Mouse (Mus musculus): ENCODE measurements around the gene S100z. TPM values are rescaled to one million over a fixed set of nuclear protein-coding genes. Genes with fewer than 3 reads are reported as not detected.
A peak's percentile ranks its signal among the peaks of the same experiment; 100 is the strongest.

S100z gene
- polyA plus RNA-seq, 1 experiment from 2014 or later = not detected

GRCm38 (mm10) chr13:95442901-95443300, 35.6 kb downstream of the S100z start:
- Histone ChIP-seq H3K4me2 (ENCODE audit: low read length) (peak overlapping the region; percentile 91), H3K9ac (ENCODE audit: low read length) (no peak overlapping the region), H3K4me1 (ENCODE audit: control insufficient read depth, insufficient read depth, low read length) (peaks cover 9% of the 10 kb centered on the region; the same call in 1 of the 2 replicates), H3K9me3 (replicated peaks; ENCODE audit: control insufficient read depth, low read length) (no peaks in the 10 kb centered on the region), H3K4me3 (ENCODE audit: low read depth, low read length) (no peak overlapping the region), H3K27ac (ENCODE audit: low read depth, low read length) (no peak overlapping the region), H3K36me3 (ENCODE audit: control insufficient read depth, insufficient read depth, low read length) (no peaks in the 10 kb centered on the region), H3K27me3 (replicated peaks; ENCODE audit: control insufficient read depth, insufficient read depth, low read length) (peaks cover 5% of the 10 kb centered on the region; the same call in 1 of the 2 replicates)
- 0 out of 2 replicates have a peak, but pooled peaks have one; percentile 18 for ATAC-seq
- no peak for DNase-seq (ENCODE audit: low spot score)
- 6% methylated on average over 4 of the region's 4 CpGs for WGBS

DNA sequence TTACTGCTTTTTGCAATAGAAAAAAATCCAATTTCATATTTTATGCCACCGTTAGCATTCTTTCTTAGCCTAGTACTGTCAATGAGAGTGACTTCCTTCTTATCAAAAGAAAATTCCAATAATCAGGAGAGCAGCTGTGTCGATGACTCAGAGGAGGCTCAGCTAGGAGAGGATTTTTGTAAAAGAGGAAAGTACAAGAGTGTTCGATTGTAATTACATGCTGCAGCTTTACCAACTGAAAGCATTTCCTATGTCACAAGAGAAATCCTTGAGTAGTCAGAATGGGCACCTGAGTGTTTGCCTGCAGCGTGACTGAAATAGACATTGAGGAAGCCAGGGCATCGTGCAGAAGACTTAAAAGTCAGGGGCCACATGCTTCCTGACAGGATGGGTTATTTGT, 39.0 kb downstream of the S100z start:
- no peaks in the 10 kb centered on the region for H3K9me3 ChIP-seq (replicated peaks; ENCODE audit: control insufficient read depth, low read length)
- H3K36me3 ChIP-seq (ENCODE audit: control insufficient read depth, insufficient read depth, low read length) = no peaks in the 10 kb centered on the region
- ATAC-seq (no peak), DNase-seq (ENCODE audit: low spot score) (no peak)
- no peak overlapping the region for H3K4me3 ChIP-seq (ENCODE audit: low read depth, low read length)
- H3K27me3 ChIP-seq (replicated peaks; ENCODE audit: control insufficient read depth, insufficient read depth, low read length) = peaks cover under 1% of the 10 kb centered on the region; the same call in 1 of the 2 replicates
- no peak overlapping the region for H3K27ac ChIP-seq (ENCODE audit: low read depth, low read length)
- no peak overlapping the region for H3K4me2 ChIP-seq (ENCODE audit: low read length)
- H3K4me1 ChIP-seq (ENCODE audit: control insufficient read depth, insufficient read depth, low read length) = peaks cover 9% of the 10 kb centered on the region; the same call in 1 of the 2 replicates
- WGBS = 82% methylated on average over 5 of the region's 5 CpGs
- H3K9ac ChIP-seq (ENCODE audit: low read length) = no peak overlapping the region

- Histone ChIP-seq H3K9me3 (replicated peaks; ENCODE audit: control insufficient read depth, low read length) (no peaks in the 10 kb centered on the region), H3K27ac (ENCODE audit: low read depth, low read length) (no peak overlapping the region), H3K4me1 (ENCODE audit: control insufficient read depth, insufficient read depth, low read length) (no peaks in the 10 kb centered on the region), H3K9ac (ENCODE audit: low read length) (no peak overlapping the region), H3K4me3 (ENCODE audit: low read depth, low read length) (no peak overlapping the region), H3K36me3 (ENCODE audit: control insufficient read depth, insufficient read depth, low read length) (no peaks in the 10 kb centered on the region), H3K27me3 (replicated peaks; ENCODE audit: control insufficient read depth, insufficient read depth, low read length) (no peaks in the 10 kb centered on the region), H3K4me2 (ENCODE audit: low read length) (no peak overlapping the region)
- 85% methylated on average over 10 of the region's 10 CpGs for WGBS
- DNase-seq (ENCODE audit: low spot score) (no peak), ATAC-seq (no peak)
These were observed 46.8 kb downstream of the S100z start for GRCm38 (mm10) chr13:95431760-95432159.

DNA sequence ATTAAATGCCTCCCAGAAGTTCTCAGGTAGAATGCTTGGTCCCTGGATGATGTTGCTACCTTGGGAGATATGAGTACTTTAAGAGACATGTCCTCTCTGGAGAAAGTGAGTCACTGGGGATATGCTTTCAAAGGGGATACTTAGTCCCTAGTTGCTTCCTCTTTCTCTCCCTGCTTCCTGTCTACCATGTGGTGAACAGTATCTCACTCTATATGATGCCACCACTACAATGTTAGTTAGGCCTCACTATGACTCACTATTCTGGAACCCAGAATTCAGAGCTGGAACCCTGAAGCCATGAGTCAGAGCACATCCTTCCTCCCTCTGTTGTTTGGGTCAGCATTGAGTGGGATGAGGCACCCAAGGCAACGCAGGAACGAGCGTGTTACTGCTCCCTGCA, 51.0 kb downstream of the S100z start:
- no peak overlapping the region for H3K9ac ChIP-seq (ENCODE audit: low read length)
- WGBS = 97% methylated on average over 3 of the region's 3 CpGs
- peaks cover 6% of the 10 kb centered on the region for H3K4me1 ChIP-seq (ENCODE audit: control insufficient read depth, insufficient read depth, low read length)
- DNase-seq (ENCODE audit: low spot score) = no peak
- no peak overlapping the region for H3K4me3 ChIP-seq (ENCODE audit: low read depth, low read length)
- H3K9me3 ChIP-seq (replicated peaks; ENCODE audit: control insufficient read depth, low read length) = no peaks in the 10 kb centered on the region
- no peak for ATAC-seq
- no peaks in the 10 kb centered on the region for H3K27me3 ChIP-seq (replicated peaks; ENCODE audit: control insufficient read depth, insufficient read depth, low read length)
- no peak overlapping the region for H3K27ac ChIP-seq (ENCODE audit: low read depth, low read length)
- no peaks in the 10 kb centered on the region for H3K36me3 ChIP-seq (ENCODE audit: control insufficient read depth, insufficient read depth, low read length)
- no peak overlapping the region for H3K4me2 ChIP-seq (ENCODE audit: low read length)

Other genes with a start within 250 kb of the S100z start
- 3.6 and 5.2 TPM in 2 replicates for gene Pde8b, start 228.4 kb downstream of the S100z start, polyA plus RNA-seq (2014; fragmentation: Nextera tagmentation; extraction: Ambion mirVana)
- gene Zbed3, start 155.1 kb downstream of the S100z start, polyA plus RNA-seq (2014; fragmentation: Nextera tagmentation; extraction: Ambion mirVana) = 35.5 and 38.9 TPM in 2 replicates
- 38.0 and 40.3 TPM in 2 replicates for gene Aggf1, start 103.4 kb downstream of the S100z start, polyA plus RNA-seq (2014; fragmentation: Nextera tagmentation; extraction: Ambion mirVana)
- gene Crhbp, start 33.8 kb downstream of the S100z start, polyA plus RNA-seq (2014; fragmentation: Nextera tagmentation; extraction: Ambion mirVana) = 0.75 and 1.1 TPM in 2 replicates
- gene F2rl1, start 46.5 kb upstream of the S100z start, polyA plus RNA-seq (2014; fragmentation: Nextera tagmentation; extraction: Ambion mirVana) = 0.17 and 0.30 TPM in 2 replicates
- 76.2 and 80.5 TPM in 2 replicates for gene F2r, start 139.8 kb upstream of the S100z start, polyA plus RNA-seq (2014; fragmentation: Nextera tagmentation; extraction: Ambion mirVana)
- 0.27 and 0.51 TPM in 2 replicates for gene F2rl2, start 218.1 kb upstream of the S100z start, polyA plus RNA-seq (2014; fragmentation: Nextera tagmentation; extraction: Ambion mirVana)